ENCODE assay signal across 29 mouse cellular contexts in genomic region chr6:87618021-87618420, GRCm38 (mm10). TPM values are rescaled to one million over a fixed set of nuclear protein-coding genes. Genes with fewer than 3 reads are reported as not detected.
DNase-seq lines count a peak whose midpoint lies in the region; ATAC-seq and TF ChIP-seq lines count a peak whose summit lies in the region.
"Had no signal": no experiment of that assay in that cellular context is flagged by ENCODE, and none has a peak within 500 bp of the region (broad histone marks: within the 10 kb centered on the region; RNA-seq: fewer than 3 reads in every experiment).

No protein-coding gene starts in this region.

- WGBS in lung, adult 2 months: 56% methylated on average over 8 of the region's 8 CpGs
- WGBS in stomach, embryonic 16.5 days: 58% methylated on average over 8 of the region's 8 CpGs

- H3K9ac ChIP-seq in stomach, embryonic 16.5 days (ENCODE audit: low read length): no peak overlapping the region
- H3K9ac ChIP-seq: embryonic facial prominence, embryonic 13.5 days; forebrain, embryonic 13.5 days; forebrain, postnatal 0 days; heart, embryonic 13.5 days; hindbrain, embryonic 14.5 days had no signal

- no peaks in the 10 kb centered on the region for H3K36me3 ChIP-seq in stomach, embryonic 16.5 days (ENCODE audit: control insufficient read depth, insufficient read depth, low read length)
- H3K36me3 ChIP-seq: embryonic facial prominence, embryonic 10.5 days; embryonic facial prominence, embryonic 13.5 days; heart, embryonic 10.5 days; heart, embryonic 13.5 days had no signal

- H3K9me3 ChIP-seq in stomach, embryonic 16.5 days (replicated peaks; ENCODE audit: control insufficient read depth, low read length): no peaks in the 10 kb centered on the region
- H3K9me3 ChIP-seq: embryonic facial prominence, embryonic 10.5 days; embryonic facial prominence, embryonic 13.5 days; forebrain, embryonic 13.5 days; heart, embryonic 10.5 days; heart, embryonic 13.5 days had no signal

- no peak overlapping the region for H3K4me2 ChIP-seq in stomach, embryonic 16.5 days (ENCODE audit: low read depth, low read length)
- H3K4me2 ChIP-seq: embryonic facial prominence, embryonic 13.5 days; forebrain, embryonic 13.5 days; heart, embryonic 13.5 days; hindbrain, embryonic 14.5 days had no signal

- no peaks in the 10 kb centered on the region for H3K27me3 ChIP-seq in stomach, embryonic 16.5 days (ENCODE audit: control insufficient read depth, insufficient read depth, low read length)
- H3K27me3 ChIP-seq: embryonic facial prominence, embryonic 13.5 days; forebrain, embryonic 13.5 days had no signal

- TF ChIP-seq CTCF in lung, adult 2 months (IDR thresholded peaks at IDR 0.05; ENCODE audit: insufficient read depth, low read length): no peak

- TF ChIP-seq POLR2A in lung, adult 2 months (IDR thresholded peaks at IDR 0.05; ENCODE audit: borderline replicate concordance, extremely low read depth, low read depth, low read length): no peak

- no peak overlapping the region for H3K27ac ChIP-seq in stomach, embryonic 16.5 days (ENCODE audit: low read length)
- H3K27ac ChIP-seq: embryonic facial prominence, embryonic 10.5 days; embryonic facial prominence, embryonic 13.5 days; forebrain, embryonic 13.5 days; gastrocnemius, adult 2 months; heart, embryonic 10.5 days; heart, embryonic 13.5 days; hindbrain, embryonic 14.5 days; hindbrain, postnatal 0 days had no signal

- no peak overlapping the region for H3K4me3 ChIP-seq in lung, adult 2 months (replicated peaks; ENCODE audit: extremely low read depth, low read depth, low read length)
- no peak overlapping the region for H3K4me3 ChIP-seq in stomach, embryonic 16.5 days (replicated peaks; ENCODE audit: low read length)
- H3K4me3 ChIP-seq: embryonic facial prominence, embryonic 10.5 days; embryonic facial prominence, embryonic 13.5 days; erythroblast, embryonic 14.5 days; forebrain, embryonic 13.5 days; gastrocnemius, adult 2 months; heart, embryonic 10.5 days; heart, embryonic 13.5 days had no signal

- peak; percentile 61 for DNase-seq in heart, adult 11 months
- DNase-seq in heart, adult 8-10 months (ENCODE audit: low spot score): no peak
- DNase-seq in lung, postnatal 25 days (ENCODE audit: low spot score): peak; percentile 12
- no peak for DNase-seq in lung, adult 2 months
- no peak for DNase-seq in cerebellum, postnatal 10 days
- DNase-seq: adrenal gland, adult 2 months; adrenal gland, postnatal 14 days; cerebellum, adult 11 months; cerebellum, adult 2 months; cerebellum, adult 9-11 months; cerebellum, postnatal 36 days; embryo, embryonic 11 days; forebrain, postnatal 0 days; gastrocnemius, adult 2 months; gastrocnemius, postnatal 14 days; heart, adult 18-20 months; heart, postnatal 14 days; heart, postnatal 4 days had no signal

- ATAC-seq in stomach, embryonic 16.5 days (ENCODE audit: insufficient read depth, low FRiP score): peak; percentile 61; the same call in 1 of the 2 replicates
- ATAC-seq: CD4-positive, CD25-positive, alpha-beta regulatory T cell, adult 4 months; forebrain, embryonic 13.5 days; forebrain, postnatal 0 days; hindbrain, postnatal 0 days; inflammation-experienced regulatory T-cells, adult 6 months had no signal

- 0 out of 2 replicates have a peak, but pooled peaks cover 2% of the 10 kb centered on the region for H3K4me1 ChIP-seq in lung, adult 2 months (ENCODE audit: control insufficient read depth, insufficient read depth, low read length)
- peaks cover 6% of the 10 kb centered on the region for H3K4me1 ChIP-seq in stomach, embryonic 16.5 days (ENCODE audit: control insufficient read depth, insufficient read depth, low read length)
- H3K4me1 ChIP-seq: heart, embryonic 10.5 days had no signal

RNA-seq across cellular contexts. Expression of gene Prokr1, which starts 27.5 kb away (rescaled TPM):
- under 1 TPM; 0.62 to 0.68 (median 0.66) TPM for total RNA-seq in heart, adult 8-10 months (2022)
- polyA plus RNA-seq in lung, adult 2 months (2012; rRNA removed): 0.41 and 0.83 TPM in 2 replicates
- polyA plus RNA-seq in stomach, embryonic 16.5 days (2015; fragmentation: Nextera tagmentation; extraction: Ambion mirVana): 3.2 and 3.3 TPM in 2 replicates
- polyA plus RNA-seq: inflammation-experienced regulatory T-cells, adult 6 months had no signal

RNA-seq across cellular contexts. Expression of gene Aplf, which starts 54.0 kb away (rescaled TPM):
- total RNA-seq in heart, adult 8-10 months (2022): 1 to 10 TPM; 2.2 to 3.0 (median 2.7) TPM
- polyA plus RNA-seq in lung, adult 2 months (2012; rRNA removed): 2.4 and 3.6 TPM in 2 replicates
- 14.2 and 15.5 TPM in 2 replicates for polyA plus RNA-seq in stomach, embryonic 16.5 days (2015; fragmentation: Nextera tagmentation; extraction: Ambion mirVana)

Comparison
In these comparisons a context has a peak if more than half of its experiments do, and no peak if none do; other contexts are left out.
1. DNase-seq: peak in heart, adult 11 months (single experiment) and lung, postnatal 25 days (single experiment); none in heart, adult 8-10 months (single experiment), lung, adult 2 months (single experiment) and cerebellum, postnatal 10 days (0 of 2).